Mouse (Mus musculus): ENCODE data around the gene Mdc1. TPM values are rescaled to one million over a fixed set of nuclear protein-coding genes. Genes with fewer than 3 reads are reported as not detected.
"Not testable (repeated sequence)": the region's sequence is repeated elsewhere in the genome, so short reads cannot be mapped to it uniquely, and the experiment has no call there.

Gene Mdc1
- polyA plus RNA-seq, 1 experiment, result 3.2 TPM

DNA sequence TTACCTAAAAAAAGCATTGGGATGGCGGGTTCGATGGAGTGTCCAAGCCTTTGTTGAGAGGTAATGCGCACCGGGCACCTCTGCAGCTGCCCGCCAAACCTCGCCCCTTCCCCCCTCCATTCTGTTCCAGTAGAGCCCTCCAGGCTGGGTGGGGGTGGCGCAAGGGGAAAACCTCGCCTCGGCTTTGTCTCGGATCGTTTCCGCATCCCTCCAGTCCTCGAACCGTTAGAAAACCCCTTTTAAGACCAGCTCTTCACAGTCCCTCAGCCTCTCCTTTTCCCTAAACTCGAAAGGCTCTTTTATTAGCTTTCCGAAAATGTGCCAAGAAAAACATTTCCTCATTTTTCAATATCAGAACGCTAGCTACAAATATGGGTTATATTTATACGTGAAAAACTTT lies 3.8 kb upstream of the Mdc1 start:
- WGBS, result under 1% methylated on average over 18 of the region's 18 CpGs
- no peaks in the 10 kb centered on the region for H3K27me3 ChIP-seq (ENCODE audit: control insufficient read depth, insufficient read depth, low read length)
- H3K27ac ChIP-seq (ENCODE audit: insufficient read depth, low read depth, low read length), result peak overlapping the region; percentile 92
- H3K36me3 ChIP-seq (ENCODE audit: control insufficient read depth, insufficient read depth, low read length), result peaks cover 25% of the 10 kb centered on the region
- peaks cover 10% of the 10 kb centered on the region for H3K4me1 ChIP-seq (ENCODE audit: control insufficient read depth, insufficient read depth, insufficient read length, low read length)
- peak overlapping the region; percentile 93 for H3K4me3 ChIP-seq (ENCODE audit: low read depth, low read length)
- TF ChIP-seq POLR2A (IDR thresholded peaks at IDR 0.05; ENCODE audit: low read depth, low read length) (no peak), CTCF (IDR thresholded peaks at IDR 0.05; ENCODE audit: extremely low read depth, insufficient read length, insufficient replicate concordance, low read depth, low read length) (no peak)

DNA sequence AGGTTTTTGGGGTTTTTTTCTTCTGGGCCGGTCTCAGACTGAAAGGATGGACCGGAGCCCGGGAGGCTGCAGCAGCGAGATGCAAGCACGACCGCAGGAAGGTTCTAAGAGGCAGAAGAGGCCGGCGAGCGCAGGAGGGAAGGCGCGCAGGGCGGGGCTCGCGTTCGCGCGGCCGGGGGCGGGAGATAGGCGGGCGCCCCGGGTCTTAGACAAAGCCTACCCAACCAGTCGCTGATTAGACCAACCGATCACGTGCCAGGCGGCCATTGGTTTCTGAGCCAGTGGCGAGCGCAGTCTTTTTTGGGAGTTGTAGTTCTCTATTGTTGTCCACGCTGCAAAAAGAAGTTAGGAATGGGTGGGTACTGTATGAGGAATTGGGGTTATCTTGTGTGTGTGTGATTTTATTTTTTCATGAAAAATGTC lies 3.2 kb upstream of the Mdc1 start, which contains the start of gene Tubb5:
Gene Tubb5 (minus strand): TSS at position 185 of the 423 bp plus-strand sequence.
- TF ChIP-seq CTCF (IDR thresholded peaks at IDR 0.05; ENCODE audit: extremely low read depth, insufficient read length, insufficient replicate concordance, low read depth, low read length) (no peak), POLR2A (IDR thresholded peaks at IDR 0.05; ENCODE audit: low read depth, low read length) (peak; percentile 97)
- peak within 1 kb of the TSS; percentile 93 for H3K4me3 ChIP-seq (ENCODE audit: low read depth, low read length)
- peaks cover 10% of the 10 kb centered on the region for H3K4me1 ChIP-seq (ENCODE audit: control insufficient read depth, insufficient read depth, insufficient read length, low read length)
- no peaks in the 10 kb centered on the region for H3K27me3 ChIP-seq (ENCODE audit: control insufficient read depth, insufficient read depth, low read length)
- 2% methylated on average over 29 of the region's 29 CpGs for WGBS
- H3K27ac ChIP-seq (ENCODE audit: insufficient read depth, low read depth, low read length), result peak within 1 kb of the TSS; percentile 92
- H3K36me3 ChIP-seq (ENCODE audit: control insufficient read depth, insufficient read depth, low read length), result peaks cover 25% of the 10 kb centered on the region

DNA sequence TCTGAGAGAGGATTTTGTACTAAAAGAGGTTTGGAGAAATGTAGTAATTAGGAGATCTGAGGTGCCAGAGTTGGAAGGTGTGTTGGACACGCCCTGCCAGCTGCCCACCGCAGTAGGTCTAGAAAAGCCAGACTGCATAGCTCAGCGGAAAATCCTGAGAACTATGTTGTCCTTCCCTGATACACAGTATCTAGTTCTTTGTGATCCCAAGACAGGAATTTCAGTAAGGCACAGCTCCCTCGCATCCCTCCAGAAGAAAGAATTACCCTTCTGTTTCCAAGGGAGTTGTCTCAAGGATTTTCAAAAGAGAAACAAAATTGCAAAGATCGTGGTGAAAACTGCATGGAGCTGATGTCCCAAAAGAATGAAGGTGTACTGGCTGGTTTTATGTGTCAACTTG lies 2.7 kb upstream of the Mdc1 start:
- H3K4me3 ChIP-seq (ENCODE audit: low read depth, low read length), result peak overlapping the region; percentile 5; the same call in 1 of the 2 replicates
- H3K27me3 ChIP-seq (ENCODE audit: control insufficient read depth, insufficient read depth, low read length), result no peaks in the 10 kb centered on the region
- 3% methylated on average over 5 of the region's 5 CpGs for WGBS
- H3K4me1 ChIP-seq (ENCODE audit: control insufficient read depth, insufficient read depth, insufficient read length, low read length), result peaks cover 10% of the 10 kb centered on the region
- peak overlapping the region; percentile 70 for H3K27ac ChIP-seq (ENCODE audit: insufficient read depth, low read depth, low read length)
- peaks cover 22% of the 10 kb centered on the region for H3K36me3 ChIP-seq (ENCODE audit: control insufficient read depth, insufficient read depth, low read length)
- no peak for TF ChIP-seq CTCF (IDR thresholded peaks at IDR 0.05; ENCODE audit: extremely low read depth, insufficient read length, insufficient replicate concordance, low read depth, low read length)
- no peak for TF ChIP-seq POLR2A (IDR thresholded peaks at IDR 0.05; ENCODE audit: low read depth, low read length)

DNA sequence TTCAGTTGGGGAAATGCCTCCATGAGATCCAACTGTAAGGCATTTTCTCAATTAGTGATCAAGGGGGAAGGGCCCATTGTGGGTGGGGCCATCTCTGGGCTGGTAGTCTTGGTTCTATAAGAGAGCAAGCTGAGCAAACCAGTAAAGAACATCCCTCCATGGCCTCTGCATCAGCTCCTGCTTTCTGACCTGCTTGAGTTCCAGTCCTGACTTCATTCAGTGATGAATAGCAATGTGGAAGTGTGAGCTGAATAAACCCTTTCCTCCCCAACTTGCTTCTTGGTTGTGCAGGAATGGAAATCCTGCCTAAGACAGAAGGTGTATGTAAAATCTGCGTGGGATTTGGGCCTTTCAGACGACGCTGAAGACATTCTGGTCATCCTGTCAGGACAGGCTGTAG lies 2.3 kb upstream of the Mdc1 start:
- WGBS, result 55% methylated on average over 3 of the region's 3 CpGs
- H3K27ac ChIP-seq (ENCODE audit: insufficient read depth, low read depth, low read length), result peak overlapping the region; percentile 70; the same call in 1 of the 2 replicates
- not testable (repeated sequence) for H3K4me1 ChIP-seq (ENCODE audit: control insufficient read depth, insufficient read depth, insufficient read length, low read length); H3K27me3 ChIP-seq (ENCODE audit: control insufficient read depth, insufficient read depth, low read length); H3K4me3 ChIP-seq (ENCODE audit: low read depth, low read length)
- H3K36me3 ChIP-seq (ENCODE audit: control insufficient read depth, insufficient read depth, low read length), result peaks cover 19% of the 10 kb centered on the region

GRCm38 (mm10) chr17:35840561-35840960 lies 754 bp upstream of the Mdc1 start:
- WGBS, result 43% methylated on average over 14 of the region's 14 CpGs
- Histone ChIP-seq H3K27me3 (ENCODE audit: control insufficient read depth, insufficient read depth, low read length) (no peaks in the 10 kb centered on the region), H3K27ac (ENCODE audit: insufficient read depth, low read depth, low read length) (no peak overlapping the region), H3K4me1 (ENCODE audit: control insufficient read depth, insufficient read depth, insufficient read length, low read length) (peaks cover 6% of the 10 kb centered on the region; the same call in 1 of the 2 replicates), H3K36me3 (ENCODE audit: control insufficient read depth, insufficient read depth, low read length) (peaks cover 6% of the 10 kb centered on the region), H3K4me3 (ENCODE audit: low read depth, low read length) (peak overlapping the region; percentile 63)
- no peak for TF ChIP-seq CTCF (IDR thresholded peaks at IDR 0.05; ENCODE audit: extremely low read depth, insufficient read length, insufficient replicate concordance, low read depth, low read length)
- no peak for TF ChIP-seq POLR2A (IDR thresholded peaks at IDR 0.05; ENCODE audit: low read depth, low read length)

- WGBS, result 6% methylated on average over 11 of the region's 11 CpGs
- peaks cover 4% of the 10 kb centered on the region for H3K36me3 ChIP-seq (ENCODE audit: control insufficient read depth, insufficient read depth, low read length)
- H3K4me3 ChIP-seq (ENCODE audit: low read depth, low read length), result peak overlapping the region; percentile 73
- no peaks in the 10 kb centered on the region for H3K27me3 ChIP-seq (ENCODE audit: control insufficient read depth, insufficient read depth, low read length)
- H3K27ac ChIP-seq (ENCODE audit: insufficient read depth, low read depth, low read length), result peak overlapping the region; percentile 48
- H3K4me1 ChIP-seq (ENCODE audit: control insufficient read depth, insufficient read depth, insufficient read length, low read length), result no peaks in the 10 kb centered on the region
- no peak for TF ChIP-seq CTCF (IDR thresholded peaks at IDR 0.05; ENCODE audit: extremely low read depth, insufficient read length, insufficient replicate concordance, low read depth, low read length)
- TF ChIP-seq POLR2A (IDR thresholded peaks at IDR 0.05; ENCODE audit: low read depth, low read length), result no peak
Measured at GRCm38 (mm10) chr17:35842006-35842405, 691 bp downstream of the Mdc1 start.

DNA sequence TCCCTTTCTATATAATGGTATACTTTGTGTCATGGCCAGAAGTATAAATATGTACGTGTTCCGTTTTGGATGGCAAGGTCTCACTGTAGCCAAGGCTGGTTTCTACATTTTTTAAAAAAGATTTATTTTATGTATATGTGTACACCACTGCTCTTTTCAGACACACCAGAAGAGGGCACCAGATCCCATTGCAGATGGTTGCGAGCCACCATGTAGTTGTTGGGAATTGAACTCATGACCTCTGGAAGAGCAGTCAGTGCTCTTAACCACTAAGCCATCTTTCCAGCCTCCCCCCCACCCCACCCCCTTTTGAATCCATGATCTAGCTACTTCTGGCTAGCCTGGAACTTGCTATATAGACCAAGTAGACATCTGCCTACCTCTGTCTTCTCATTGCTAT lies 2.2 kb downstream of the Mdc1 start:
- Histone ChIP-seq H3K27me3 (ENCODE audit: control insufficient read depth, insufficient read depth, low read length) (no peaks in the 10 kb centered on the region), H3K4me1 (ENCODE audit: control insufficient read depth, insufficient read depth, insufficient read length, low read length) (no peaks in the 10 kb centered on the region), H3K36me3 (ENCODE audit: control insufficient read depth, insufficient read depth, low read length) (peaks cover 11% of the 10 kb centered on the region), H3K27ac (ENCODE audit: insufficient read depth, low read depth, low read length) (no peak overlapping the region), H3K4me3 (ENCODE audit: low read depth, low read length) (no peak overlapping the region)
- no peak for TF ChIP-seq CTCF (IDR thresholded peaks at IDR 0.05; ENCODE audit: extremely low read depth, insufficient read length, insufficient replicate concordance, low read depth, low read length)
- TF ChIP-seq POLR2A (IDR thresholded peaks at IDR 0.05; ENCODE audit: low read depth, low read length), result no peak
- WGBS, result 94% methylated on average over 3 of the region's 3 CpGs

- no peak for TF ChIP-seq POLR2A (IDR thresholded peaks at IDR 0.05; ENCODE audit: low read depth, low read length)
- TF ChIP-seq CTCF (IDR thresholded peaks at IDR 0.05; ENCODE audit: extremely low read depth, insufficient read length, insufficient replicate concordance, low read depth, low read length), result 0 out of 2 replicates have a peak, but pooled peaks have one; percentile 28
- H3K4me3 ChIP-seq (ENCODE audit: low read depth, low read length), result no peak overlapping the region
- 64% methylated on average over 1 of the region's 1 CpGs for WGBS
- no peaks in the 10 kb centered on the region for H3K27me3 ChIP-seq (ENCODE audit: control insufficient read depth, insufficient read depth, low read length)
- H3K4me1 ChIP-seq (ENCODE audit: control insufficient read depth, insufficient read depth, insufficient read length, low read length), result no peaks in the 10 kb centered on the region
- no peak overlapping the region for H3K27ac ChIP-seq (ENCODE audit: insufficient read depth, low read depth, low read length)
- peaks cover 33% of the 10 kb centered on the region for H3K36me3 ChIP-seq (ENCODE audit: control insufficient read depth, insufficient read depth, low read length)
Measured at GRCm38 (mm10) chr17:35848112-35848511, 6.8 kb downstream of the Mdc1 start.
